Mouse (Mus musculus): ENCODE data around the gene Olfr299. TPM values are rescaled to one million over a fixed set of nuclear protein-coding genes. Genes with fewer than 3 reads are reported as not detected.

The Olfr299 gene
- polyA plus RNA-seq (2016; fragmentation: Nextera tagmentation; extraction: Ambion mirVana) = not detected in 2 replicates

GRCm38 (mm10) chr7:86459621-86460020, at the start of gene Olfr299:
Gene Olfr299 (plus strand): TSS chr7:86459921.
- no peak within 1 kb of the TSS for H3K9ac ChIP-seq
- no peak within 1 kb of the TSS for H3K4me2 ChIP-seq (replicated peaks)
- no peaks in the 10 kb centered on the region for H3K36me3 ChIP-seq
- 97% methylated on average over 1 of the region's 1 CpGs for WGBS
- H3K4me1 ChIP-seq = no peaks in the 10 kb centered on the region
- no peak for ATAC-seq (ENCODE audit: low FRiP score, low read depth)
- H3K27ac ChIP-seq = no peak within 1 kb of the TSS
- no peaks in the 10 kb centered on the region for H3K9me3 ChIP-seq
- no peak within 1 kb of the TSS for H3K4me3 ChIP-seq
- H3K27me3 ChIP-seq (replicated peaks) = no peaks in the 10 kb centered on the region

DNA sequence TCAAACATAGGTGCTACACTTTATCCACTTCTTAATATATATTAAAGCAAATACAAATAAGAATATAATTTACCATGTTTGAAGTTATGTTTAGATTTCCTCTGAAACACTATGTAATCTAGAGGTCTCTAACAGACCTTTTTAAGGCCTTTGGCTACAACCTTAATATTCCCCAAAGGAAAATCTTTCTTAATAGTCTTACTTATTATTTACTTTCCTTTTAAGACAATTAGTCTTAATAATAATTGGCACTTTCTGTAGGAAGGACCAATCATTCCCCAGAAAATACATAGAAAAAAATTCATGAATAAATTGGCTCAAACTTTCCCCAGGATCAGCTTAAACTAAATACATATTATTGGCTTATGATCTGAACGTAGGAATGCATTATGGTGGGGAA, 32.7 kb downstream of the Olfr299 start, which contains the start of gene Olfr298:
Gene Olfr298 (minus strand): TSS at position 101 of the 400 bp plus-strand sequence.
- no peak within 1 kb of the TSS for H3K4me3 ChIP-seq

More for the DNA sequence above, 32.7 kb downstream of the Olfr299 start, which contains the start of gene Olfr298:
- no peaks in the 10 kb centered on the region for H3K27me3 ChIP-seq (replicated peaks)
- H3K27ac ChIP-seq = no peak within 1 kb of the TSS
- no peak within 1 kb of the TSS for H3K9ac ChIP-seq
- H3K9me3 ChIP-seq = no peaks in the 10 kb centered on the region
- H3K36me3 ChIP-seq = no peaks in the 10 kb centered on the region
- ATAC-seq (ENCODE audit: low FRiP score, low read depth) = no peak
- 84% methylated on average over 1 of the region's 1 CpGs for WGBS
- H3K4me2 ChIP-seq (replicated peaks) = no peak within 1 kb of the TSS
- H3K4me1 ChIP-seq = no peaks in the 10 kb centered on the region

Other genes starting within 250 kb of the Olfr299 start
- gene Vmn2r76, start 213.6 kb upstream of the Olfr299 start, polyA plus RNA-seq (2016; fragmentation: Nextera tagmentation; extraction: Ambion mirVana) = not detected in 2 replicates
- not detected in 2 replicates for gene Olfr310, start 182.7 kb upstream of the Olfr299 start, polyA plus RNA-seq (2016; fragmentation: Nextera tagmentation; extraction: Ambion mirVana)
- gene Olfr309, start 146.2 kb upstream of the Olfr299 start, polyA plus RNA-seq (2016; fragmentation: Nextera tagmentation; extraction: Ambion mirVana) = not detected in 2 replicates
- gene Olfr308, start 134.3 kb upstream of the Olfr299 start, polyA plus RNA-seq (2016; fragmentation: Nextera tagmentation; extraction: Ambion mirVana) = not detected in 2 replicates
- not detected in 2 replicates for gene Olfr307, start 122.3 kb upstream of the Olfr299 start, polyA plus RNA-seq (2016; fragmentation: Nextera tagmentation; extraction: Ambion mirVana)
- not detected in 2 replicates for gene Olfr305, start 93.0 kb upstream of the Olfr299 start, polyA plus RNA-seq (2016; fragmentation: Nextera tagmentation; extraction: Ambion mirVana)
- not detected in 2 replicates for gene Olfr304, start 73.3 kb upstream of the Olfr299 start, polyA plus RNA-seq (2016; fragmentation: Nextera tagmentation; extraction: Ambion mirVana)
- not detected in 2 replicates for gene Olfr303, start 62.1 kb upstream of the Olfr299 start, polyA plus RNA-seq (2016; fragmentation: Nextera tagmentation; extraction: Ambion mirVana)
- gene Olfr301, start 56.1 kb upstream of the Olfr299 start, polyA plus RNA-seq (2016; fragmentation: Nextera tagmentation; extraction: Ambion mirVana) = not detected in 2 replicates
- gene Olfr298, start 32.6 kb downstream of the Olfr299 start, polyA plus RNA-seq (2016; fragmentation: Nextera tagmentation; extraction: Ambion mirVana) = not detected in 2 replicates
- not detected in 2 replicates for gene Olfr297, start 60.0 kb downstream of the Olfr299 start, polyA plus RNA-seq (2016; fragmentation: Nextera tagmentation; extraction: Ambion mirVana)
- not detected in 2 replicates for gene Olfr295, start 123.9 kb downstream of the Olfr299 start, polyA plus RNA-seq (2016; fragmentation: Nextera tagmentation; extraction: Ambion mirVana)
- gene Olfr294, start 156.7 kb downstream of the Olfr299 start, polyA plus RNA-seq (2016; fragmentation: Nextera tagmentation; extraction: Ambion mirVana) = not detected in 2 replicates
- not detected in 2 replicates for gene Olfr293, start 189.1 kb downstream of the Olfr299 start, polyA plus RNA-seq (2016; fragmentation: Nextera tagmentation; extraction: Ambion mirVana)
- not detected in 2 replicates for gene Olfr292, start 228.4 kb downstream of the Olfr299 start, polyA plus RNA-seq (2016; fragmentation: Nextera tagmentation; extraction: Ambion mirVana)